Mouse (Mus musculus) MEL (cell line): ENCODE measurements around the gene Trank1. TPM values are rescaled to one million over a fixed set of nuclear protein-coding genes. Genes with fewer than 3 reads are reported as not detected.

Experiments used
- DNase-seq: peaks from one replicate; pipeline ENCODE4 v3.0.0; 2011; ENCODE audit warnings: low read depth, low spot score
- H3K27ac ChIP-seq: 2 replicates; pipeline ENCODE4 v1.5.1; 2012; ENCODE audit warnings: low read depth, mild to moderate bottlenecking, control low read depth, low read length, moderate library complexity; ENCODE audit not compliant: control insufficient read depth
- H3K27me3 ChIP-seq, 2 experiments: fragments of 150-350 bp in 1 of 2; sonication (generic) in 1 of 2; 2 replicates each; pipeline ENCODE4 v1.6.1; 2012; ENCODE audit warnings: low read length in 2 of 2, mild to moderate bottlenecking in 2 of 2, improper control_type of control experiment in 1 of 2, moderate library complexity in 1 of 2; ENCODE audit not compliant: insufficient read depth in 2 of 2, control insufficient read depth in 1 of 2
- H3K36me3 ChIP-seq, 2 experiments: 2 replicates each; pipeline ENCODE4 v1.6.1; 2012 to 2014; ENCODE audit warnings: low read length in 2 of 2, improper control_type of control experiment in 1 of 2, inconsistent platforms in 1 of 2, mild to moderate bottlenecking in 1 of 2; ENCODE audit not compliant: insufficient read depth in 2 of 2, control insufficient read depth in 1 of 2
- H3K4me1 ChIP-seq, 2 experiments: fragments of 150-350 bp in 1 of 2; sonication (generic) in 1 of 2; 2 replicates each; pipeline ENCODE4 v1.6.1; 2012; ENCODE audit warnings: low read length in 2 of 2, improper control_type of control experiment in 1 of 2, mild to moderate bottlenecking in 1 of 2; ENCODE audit not compliant: insufficient read depth in 2 of 2, control insufficient read depth in 1 of 2
- H3K4me3 ChIP-seq, 2 experiments: fragments of 150-350 bp in 1 of 2; sonication (generic) in 1 of 2; 2 replicates each; pipeline ENCODE4 v1.5.1; 2012; ENCODE audit warnings: low read depth in 2 of 2, low read length in 2 of 2, mild to moderate bottlenecking in 2 of 2, moderate library complexity in 2 of 2, control low read depth in 1 of 2, improper control_type of control experiment in 1 of 2; ENCODE audit not compliant: control insufficient read depth in 1 of 2, insufficient read depth in 1 of 2
- H3K79me2 ChIP-seq: 2 replicates; pipeline ENCODE4 v1.6.1; 2012; ENCODE audit warnings: mild to moderate bottlenecking, low read length, moderate library complexity; ENCODE audit not compliant: control insufficient read depth, poor library complexity, insufficient read depth
- H3K9ac ChIP-seq: 2 replicates; pipeline ENCODE4 v1.6.1; 2012; ENCODE audit warnings: low read depth, mild to moderate bottlenecking, control low read depth, low read length, moderate library complexity; ENCODE audit not compliant: control insufficient read depth, poor library complexity, severe bottlenecking
- H3K9me3 ChIP-seq: fragments of 150-350 bp; sonication (generic); replicated peaks from 2 replicates; pipeline ENCODE4 v1.6.1; 2012; ENCODE audit warnings: mild to moderate bottlenecking, low read length, improper control_type of control experiment, moderate library complexity; ENCODE audit not compliant: insufficient read depth
- CHD2 ChIP-seq: IDR thresholded peaks from 2 replicates; pipeline ENCODE4 v1.6.1; 2011; ENCODE audit warnings: low read length, improper control_type of control experiment
- CTCF ChIP-seq, 3 experiments: IDR thresholded peaks in 2 of 3; conservative IDR thresholded peaks in 1 of 3; 2 replicates each; pipeline ENCODE4 v1.5.1; 2011 to 2012; ENCODE audit warnings: low read length in 3 of 3, low read depth in 2 of 3, mild to moderate bottlenecking in 2 of 3, improper control_type of control experiment in 1 of 3, inconsistent platforms in 1 of 3, mixed read lengths in 1 of 3, moderate library complexity in 1 of 3; ENCODE audit not compliant: control insufficient read depth in 1 of 3, insufficient read depth in 1 of 3, poor library complexity in 1 of 3, severe bottlenecking in 1 of 3
- E2F4 ChIP-seq: IDR thresholded peaks from 2 replicates; pipeline ENCODE4 v1.6.1; 2011; ENCODE audit warnings: low read depth, low read length, improper control_type of control experiment, borderline replicate concordance
- GATA1 ChIP-seq: IDR thresholded peaks from 2 replicates; pipeline ENCODE4 v1.6.1; 2011; ENCODE audit warnings: low read depth, low read length, improper control_type of control experiment
- HCFC1 ChIP-seq: IDR thresholded peaks from 2 replicates; pipeline ENCODE4 v1.6.1; 2012; ENCODE audit warnings: low read depth, mild to moderate bottlenecking, inconsistent platforms, low read length, improper control_type of control experiment, moderate library complexity
- JUND ChIP-seq: IDR thresholded peaks from 2 replicates; pipeline ENCODE4 v1.6.1; 2011; ENCODE audit warnings: low read depth, mild to moderate bottlenecking, improper control_type of control experiment, low read length
- MAX ChIP-seq: IDR thresholded peaks from 2 replicates; pipeline ENCODE4 v1.6.1; 2011; ENCODE audit warnings: low read length, improper control_type of control experiment
- MEF2A ChIP-seq: IDR thresholded peaks from 2 replicates; pipeline ENCODE4 v1.6.1; 2014; ENCODE audit warnings: low read depth, mild to moderate bottlenecking, inconsistent platforms, low read length, improper control_type of control experiment; ENCODE audit not compliant: poor library complexity, insufficient replicate concordance, severe bottlenecking; ENCODE audit errors: extremely low read depth
- MXI1 ChIP-seq: IDR thresholded peaks from 2 replicates; pipeline ENCODE4 v1.6.1; 2011; ENCODE audit warnings: mild to moderate bottlenecking, low read depth, low read length, improper control_type of control experiment
- MYB ChIP-seq: IDR thresholded peaks from 2 replicates; pipeline ENCODE4 v1.6.1; 2011; ENCODE audit warnings: mild to moderate bottlenecking, low read depth, low read length, improper control_type of control experiment
- MYC ChIP-seq: IDR thresholded peaks from 2 replicates; pipeline ENCODE4 v1.6.1; 2011; ENCODE audit warnings: low read depth, mild to moderate bottlenecking, low read length, improper control_type of control experiment, moderate library complexity
- POLR2AphosphoS2 ChIP-seq: IDR thresholded peaks from 2 replicates; pipeline ENCODE4 v1.6.1; 2011; ENCODE audit warnings: low read length, improper control_type of control experiment
- POLR2AphosphoS5 ChIP-seq: IDR thresholded peaks from 2 replicates; pipeline ENCODE4 v1.6.1; 2012; ENCODE audit warnings: low read depth, borderline replicate concordance, mild to moderate bottlenecking, inconsistent platforms, low read length, moderate library complexity, mixed read lengths
- RAD21 ChIP-seq: IDR thresholded peaks from 2 replicates; pipeline ENCODE4 v1.6.1; 2011; ENCODE audit warnings: mild to moderate bottlenecking, low read depth, low read length, improper control_type of control experiment
- SIN3A ChIP-seq: IDR thresholded peaks from 2 replicates; pipeline ENCODE4 v1.6.1; 2012; ENCODE audit warnings: low read length, improper control_type of control experiment, inconsistent platforms
- TBP ChIP-seq: IDR thresholded peaks from 2 replicates; pipeline ENCODE4 v1.8.0; 2011; ENCODE audit warnings: low read depth, low read length, improper control_type of control experiment
- TCF12 ChIP-seq: IDR thresholded peaks from 2 replicates; pipeline ENCODE4 v1.6.1; 2014; ENCODE audit warnings: low read depth, mild to moderate bottlenecking, inconsistent platforms, low read length, improper control_type of control experiment, moderate library complexity
- USF1 ChIP-seq: IDR thresholded peaks from 2 replicates; pipeline ENCODE4 v1.6.1; 2014; ENCODE audit warnings: low read depth, mild to moderate bottlenecking, inconsistent platforms, low read length, improper control_type of control experiment, moderate library complexity
- ZC3H11A ChIP-seq: IDR thresholded peaks from 2 replicates; pipeline ENCODE4 v1.6.1; 2012; ENCODE audit warnings: low read depth, mild to moderate bottlenecking, inconsistent platforms, low read length, improper control_type of control experiment
- ZMIZ1 ChIP-seq: IDR thresholded peaks from 2 replicates; pipeline ENCODE4 v1.6.1; 2012; ENCODE audit warnings: low read depth, mild to moderate bottlenecking, inconsistent platforms, low read length, improper control_type of control experiment, moderate library complexity
- ZNF384 ChIP-seq: IDR thresholded peaks from 2 replicates; pipeline ENCODE4 v1.6.1; 2012; ENCODE audit warnings: low read depth, mild to moderate bottlenecking, inconsistent platforms, low read length, improper control_type of control experiment
- polyA plus RNA-seq, 2 experiments: library from polyadenylated mRNA; stranded (reverse) in 1 of 2; unstranded in 1 of 2; fragments of >175 nt in 1 of 2; fragments of >200 nt in 1 of 2; gene quantifications; 2 replicates each; pipeline versions ENCODE4 v1.2.1 to v1.2.4; 2012; ENCODE audit warnings: low replicate concordance in 2 of 2, low read depth in 1 of 2; ENCODE audit not compliant: insufficient read length in 2 of 2, insufficient read depth in 1 of 2, missing spikeins in 1 of 2
- total RNA-seq: library from RNA; depleted of rRNA; stranded (reverse); fragments of 300-350 nt; gene quantifications from 2 replicates; pipeline ENCODE4 v1.2.3, GENCODE M21; 2012

Gene Trank1
- total and polyA plus RNA-seq, 3 experiments: not detected

DNA sequence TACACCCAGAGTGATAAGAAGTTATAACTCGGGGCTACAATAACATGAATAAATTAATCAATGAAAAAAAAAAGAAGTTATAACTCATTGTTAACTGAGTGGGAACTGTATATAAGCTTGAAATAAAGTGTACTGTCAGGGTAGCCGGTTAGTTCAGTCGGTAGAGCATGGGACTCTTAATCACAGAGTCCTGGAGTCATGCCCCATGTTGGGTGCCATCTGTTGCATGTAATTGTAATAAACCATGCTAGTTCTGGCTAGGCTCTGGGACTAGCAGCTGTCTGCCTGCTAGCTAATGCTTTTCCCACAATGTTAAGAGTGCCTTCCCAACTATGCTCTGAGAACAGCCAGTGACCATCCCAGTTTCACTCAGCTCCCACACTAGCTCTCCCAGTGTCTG, 60.5 kb downstream of the Trank1 start:
- no peaks in the 10 kb centered on the region for H3K27me3 ChIP-seq
- no peak overlapping the region for H3K9ac ChIP-seq
- H3K9me3 ChIP-seq: no peaks in the 10 kb centered on the region
- no peaks in the 10 kb centered on the region for H3K79me2 ChIP-seq
- no peak for TF ChIP-seq ZNF384
- H3K27ac ChIP-seq: no peak overlapping the region
- H3K4me1 ChIP-seq: no peaks in the 10 kb centered on the region
- H3K36me3 ChIP-seq: no peaks in the 10 kb centered on the region
- DNase-seq: no peak
- H3K4me3 ChIP-seq: no peak overlapping the region

DNA sequence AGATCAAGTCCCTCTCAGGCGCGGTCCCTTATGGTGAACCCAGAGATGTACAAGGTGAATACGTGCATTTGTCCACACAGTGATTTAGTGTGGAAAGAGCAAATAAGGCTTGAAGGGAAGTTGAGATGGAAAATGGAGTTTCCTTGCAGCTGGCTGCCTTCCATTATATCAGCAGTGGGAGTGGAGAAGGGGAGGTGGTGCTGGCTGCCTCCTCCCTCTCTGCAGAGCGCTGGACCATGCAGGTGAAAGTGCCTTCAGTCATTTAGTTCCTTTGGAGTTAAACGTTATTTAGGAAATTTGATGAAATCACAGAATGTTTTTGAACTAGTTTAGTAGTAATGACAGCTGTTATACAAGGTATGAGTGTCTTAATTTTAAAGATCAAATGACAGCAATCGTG, 66.3 kb downstream of the Trank1 start:
- Histone ChIP-seq H3K9me3 (no peaks in the 10 kb centered on the region), H3K27ac (no peak overlapping the region), H3K27me3 (no peaks in the 10 kb centered on the region), H3K4me3 (no peak overlapping the region), H3K36me3 (no peaks in the 10 kb centered on the region), H3K79me2 (no peaks in the 10 kb centered on the region), H3K9ac (no peak overlapping the region), H3K4me1 (no peaks in the 10 kb centered on the region)
- DNase-seq: no peak
- TF ChIP-seq SIN3A (no peak), GATA1 (no peak), E2F4 (no peak), ZC3H11A (no peak), TCF12 (no peak), CHD2 (no peak), MYC (no peak), ZMIZ1 (no peak), HCFC1 (no peak), RAD21 (no peak), MYB (no peak), MEF2A (no peak), MAX (no peak), USF1 (no peak), MXI1 (no peak), POLR2AphosphoS5 (no peak), CTCF (IDR thresholded peaks at IDR 0.05 in 2 of 3, conservative IDR thresholded peaks at IDR 0.05 in 1 of 3; ENCODE audit: control insufficient read depth in 1 of 3, insufficient read depth in 1 of 3, low read depth in 2 of 3, low read length in 3 of 3, poor library complexity in 1 of 3, severe bottlenecking in 1 of 3) (no peak), JUND (no peak), TBP (no peak), POLR2AphosphoS2 (no peak)
